Mouse (Mus musculus) heart, adult 2 months (tissue): Measurements from ENCODE around the gene Slc25a18.

Experiments used
- CTCF ChIP-seq: fragments of 200-600 bp; IDR thresholded peaks from 2 replicates; pipeline ENCODE4 v1.8.1; 2022; ENCODE audit warnings: antibody characterized with exemption, mild to moderate bottlenecking, moderate library complexity
- EP300 ChIP-seq: fragments of 200-500 bp; IDR thresholded peaks from 2 replicates; pipeline ENCODE4 v1.6.1; 2011; ENCODE audit warnings: low read depth, low read length, control low read depth; ENCODE audit not compliant: insufficient read depth
- POLR2A ChIP-seq: fragments of 200-500 bp; IDR thresholded peaks from 2 replicates; pipeline ENCODE4 v1.6.1; 2011; ENCODE audit warnings: mild to moderate bottlenecking, low read depth, low read length, control low read depth; ENCODE audit not compliant: insufficient read depth

- TF ChIP-seq EP300 = no peak
- TF ChIP-seq CTCF = no peak
- TF ChIP-seq POLR2A = no peak
These were observed 14.8 kb downstream of the Slc25a18 start for GRCm38 (mm10) chr6:120788068-120788607.
